1 mouse cellular context compared by ENCODE assay signal in the genomic region with DNA sequence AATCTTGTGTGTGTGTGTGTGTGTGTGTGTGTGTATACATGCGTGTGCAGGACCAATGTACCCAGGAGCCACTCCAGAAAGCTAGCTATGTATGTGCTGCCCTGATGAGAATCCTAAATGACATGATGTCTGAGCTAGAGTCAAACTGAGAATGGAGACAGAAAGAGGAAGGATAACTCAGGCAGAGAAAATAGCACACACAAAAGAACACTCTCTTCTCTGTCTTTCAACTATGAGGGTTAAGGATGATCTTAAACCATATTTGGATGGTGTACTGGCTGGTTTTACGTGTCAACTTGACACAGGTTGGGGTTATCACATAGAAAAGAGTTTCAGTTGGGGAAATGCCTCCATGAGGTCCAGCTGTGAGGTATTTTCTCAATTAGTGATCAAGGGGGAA.
TF ChIP-seq lines count a peak whose summit lies in the region.

No protein-coding gene starts in this region.

TF ChIP-seq in MEL, 35 proteins besides CTCF, POLR2A, EP300 and RAD21 (continued from another document):
- TF ChIP-seq USF2 (IDR thresholded peaks at IDR 0.05; ENCODE audit: borderline replicate concordance in 1 of 2, insufficient read depth in 1 of 2, low read depth in 1 of 2, low read length in 2 of 2) (no peak), UBTF (IDR thresholded peaks at IDR 0.05; ENCODE audit: borderline replicate concordance, insufficient read depth, low read depth, low read length) (no peak), TBP (IDR thresholded peaks at IDR 0.05; ENCODE audit: low read depth, low read length) (no peak), MAFK (IDR thresholded peaks at IDR 0.05; ENCODE audit: borderline replicate concordance, low read depth, low read length) (no peak), MEF2A (IDR thresholded peaks at IDR 0.05; ENCODE audit: extremely low read depth, insufficient replicate concordance, low read depth, low read length, poor library complexity, severe bottlenecking) (no peak), MYB (IDR thresholded peaks at IDR 0.05; ENCODE audit: low read depth, low read length) (no peak)
